Mouse (Mus musculus) brown adipose tissue, adult 24 weeks (tissue): Measurements from ENCODE around the gene Srsf10. TPM values are rescaled to one million over a fixed set of nuclear protein-coding genes. Genes with fewer than 3 reads are reported as not detected.

Experiments
- H3K27ac ChIP-seq: fragments of 200-500 bp; replicated peaks from 2 replicates; pipeline ENCODE4 v1.5.1; 2012; ENCODE audit warnings: low read depth, mild to moderate bottlenecking, low read length
- H3K4me1 ChIP-seq: fragments of 200-500 bp; 2 replicates; pipeline ENCODE4 v1.6.1; 2012; ENCODE audit warnings: low read length, mixed read lengths; ENCODE audit not compliant: control insufficient read depth, insufficient read depth, insufficient read length
- H3K4me3 ChIP-seq: fragments of 200-500 bp; 2 replicates; pipeline ENCODE4 v1.5.1; 2012; ENCODE audit warnings: low read depth, mild to moderate bottlenecking, low read length, moderate library complexity; ENCODE audit not compliant: insufficient read depth
- polyA plus RNA-seq: library from polyadenylated mRNA; stranded (reverse); fragments of >200 nt; gene quantifications from 2 replicates; pipeline ENCODE4 v1.2.4, GENCODE M21; 2012; ENCODE audit not compliant: missing spikeins, insufficient read depth, insufficient read length

The Srsf10 gene
- polyA plus RNA-seq, 1 experiment, result 58.3 TPM

- Histone ChIP-seq H3K4me1 (peaks cover 23% of the 10 kb centered on the region), H3K27ac (peak overlapping the region; percentile 93), H3K4me3 (0 out of 2 replicates have a peak overlapping the region, but pooled peaks have one; percentile 4)
These were observed 30.6 kb downstream of the Srsf10 start for GRCm38 (mm10) chr4:135886184-135886583.

GRCm38 (mm10) chr4:135888448-135889057, 33.0 kb downstream of the Srsf10 start:
- peak overlapping the region; percentile 5; the same call in 1 of the 2 replicates for H3K27ac ChIP-seq
- H3K4me3 ChIP-seq, result no peak overlapping the region
- H3K4me1 ChIP-seq, result peaks cover 17% of the 10 kb centered on the region

- Histone ChIP-seq H3K4me3 (no peak overlapping the region), H3K4me1 (peaks cover 10% of the 10 kb centered on the region), H3K27ac (no peak overlapping the region)
These were observed 33.8 kb downstream of the Srsf10 start for GRCm38 (mm10) chr4:135889146-135889883.

GRCm38 (mm10) chr4:135889884-135890283, 34.3 kb downstream of the Srsf10 start:
- no peak overlapping the region for H3K4me3 ChIP-seq
- H3K4me1 ChIP-seq, result peaks cover 9% of the 10 kb centered on the region
- H3K27ac ChIP-seq, result no peak overlapping the region

- Histone ChIP-seq H3K4me3 (no peak overlapping the region), H3K27ac (no peak overlapping the region), H3K4me1 (no peaks in the 10 kb centered on the region; the same call in 1 of the 2 replicates)
These were observed 36.0 kb downstream of the Srsf10 start for GRCm38 (mm10) chr4:135891539-135891938.

- H3K4me1 ChIP-seq, result no peaks in the 10 kb centered on the region; the same call in 1 of the 2 replicates
- H3K27ac ChIP-seq, result no peak overlapping the region
- H3K4me3 ChIP-seq, result no peak overlapping the region
These were observed 37.3 kb downstream of the Srsf10 start for GRCm38 (mm10) chr4:135892884-135893283.

- H3K4me1 ChIP-seq, result peaks cover 2% of the 10 kb centered on the region; the same call in 1 of the 2 replicates
- peak within 1 kb of the TSS; percentile 25; the same call in 1 of the 2 replicates for H3K4me3 ChIP-seq
- no peak within 1 kb of the TSS for H3K27ac ChIP-seq
These were observed 39.6 kb downstream of the Srsf10 start, which contains the start of gene Cnr2 for GRCm38 (mm10) chr4:135895071-135895571. Gene Cnr2 (plus strand): TSS chr4:135895394.

GRCm38 (mm10) chr4:135896157-135896556, 40.6 kb downstream of the Srsf10 start:
- no peak overlapping the region for H3K27ac ChIP-seq
- peaks cover 2% of the 10 kb centered on the region; the same call in 1 of the 2 replicates for H3K4me1 ChIP-seq
- no peak overlapping the region; the same call in 1 of the 2 replicates for H3K4me3 ChIP-seq

GRCm38 (mm10) chr4:135898380-135899049, 43.0 kb downstream of the Srsf10 start:
- Histone ChIP-seq H3K27ac (no peak overlapping the region; the same call in 1 of the 2 replicates), H3K4me3 (no peak overlapping the region), H3K4me1 (peaks cover 2% of the 10 kb centered on the region; the same call in 1 of the 2 replicates)

GRCm38 (mm10) chr4:135899050-135899448, 43.5 kb downstream of the Srsf10 start:
- peaks cover 2% of the 10 kb centered on the region; the same call in 1 of the 2 replicates for H3K4me1 ChIP-seq
- no peak overlapping the region for H3K27ac ChIP-seq
- no peak overlapping the region for H3K4me3 ChIP-seq

- H3K4me3 ChIP-seq, result no peak overlapping the region
- peaks cover 2% of the 10 kb centered on the region; the same call in 1 of the 2 replicates for H3K4me1 ChIP-seq
- H3K27ac ChIP-seq, result no peak overlapping the region
These were observed 44.5 kb downstream of the Srsf10 start for GRCm38 (mm10) chr4:135900008-135900407.

- no peak overlapping the region for H3K27ac ChIP-seq
- H3K4me1 ChIP-seq, result peaks cover 2% of the 10 kb centered on the region; the same call in 1 of the 2 replicates
- H3K4me3 ChIP-seq, result no peak overlapping the region
These were observed 47.2 kb downstream of the Srsf10 start for GRCm38 (mm10) chr4:135902606-135903242.

- Histone ChIP-seq H3K4me1 (0 out of 2 replicates have a peak, but pooled peaks cover 3% of the 10 kb centered on the region), H3K4me3 (no peak overlapping the region), H3K27ac (no peak overlapping the region)
These were observed 49.3 kb downstream of the Srsf10 start for GRCm38 (mm10) chr4:135904810-135905209.

GRCm38 (mm10) chr4:135906633-135907032, 51.1 kb downstream of the Srsf10 start:
- H3K27ac ChIP-seq, result no peak overlapping the region
- H3K4me3 ChIP-seq, result no peak overlapping the region
- H3K4me1 ChIP-seq, result 0 out of 2 replicates have a peak, but pooled peaks cover 3% of the 10 kb centered on the region
